Mouse (Mus musculus): ENCODE data around the gene Pitpnm2.

The Pitpnm2 gene

DNA sequence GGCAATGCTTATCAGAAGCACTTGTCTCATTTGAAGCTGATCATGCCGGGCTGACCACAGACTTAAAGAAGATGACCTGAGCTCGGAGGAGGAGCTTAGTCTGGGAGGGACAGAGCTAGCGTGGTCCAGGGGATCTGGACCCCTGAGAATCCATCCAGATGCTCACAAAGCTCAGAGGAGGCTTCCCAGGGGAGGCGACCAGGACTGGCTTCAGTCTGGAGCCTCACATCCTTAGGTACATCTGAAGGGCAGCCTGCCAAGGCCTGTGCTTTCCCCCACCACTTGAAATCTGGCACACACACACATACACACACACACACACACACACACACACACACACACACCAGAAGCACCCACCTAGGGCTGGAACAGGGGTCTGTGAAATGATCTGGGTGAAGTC is 47.5 kb downstream of the Pitpnm2 start:
- no peak for DNase-seq (ENCODE audit: low spot score in 2 of 2)

DNA sequence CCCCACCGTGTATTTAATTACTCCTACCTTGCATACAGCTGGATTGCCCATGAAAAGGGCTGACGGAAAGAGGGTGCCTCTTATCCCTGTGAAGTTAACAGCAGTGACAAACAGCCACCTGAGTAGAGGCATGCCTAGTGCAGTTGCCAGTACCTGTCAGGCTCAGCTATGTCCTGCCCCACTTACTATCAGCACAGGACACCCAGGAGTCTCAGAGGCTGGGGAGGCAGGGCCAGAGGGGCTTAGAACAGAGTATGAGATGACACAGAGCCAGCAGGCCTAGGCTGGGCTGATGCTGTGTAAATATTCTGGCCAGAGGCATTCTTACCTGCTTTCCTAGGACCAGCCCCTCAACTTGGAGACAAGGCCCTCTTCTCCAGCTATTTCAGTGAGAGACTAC is 48.0 kb downstream of the Pitpnm2 start:
- no peak for DNase-seq (ENCODE audit: low spot score in 2 of 2)

DNA sequence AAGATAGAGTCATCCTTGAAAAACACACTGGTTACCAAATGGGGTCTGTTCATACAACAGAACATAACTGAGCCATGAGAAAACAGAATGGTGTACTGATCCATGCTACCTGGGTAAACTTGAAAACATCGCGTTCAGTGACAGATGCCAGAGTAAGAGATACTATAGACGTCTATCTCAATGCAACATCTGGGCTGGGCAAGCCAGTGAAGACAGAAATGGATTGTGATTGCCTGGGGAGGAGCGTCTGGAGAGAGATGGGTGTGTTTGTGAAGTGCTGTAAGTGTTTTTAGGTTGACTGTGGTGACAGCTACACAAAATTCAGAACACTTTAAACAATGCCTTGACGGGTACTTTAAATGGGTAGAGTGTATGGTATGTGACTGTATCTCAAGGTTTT is 48.7 kb downstream of the Pitpnm2 start:
- DNase-seq (ENCODE audit: low spot score in 2 of 2), result no peak

DNA sequence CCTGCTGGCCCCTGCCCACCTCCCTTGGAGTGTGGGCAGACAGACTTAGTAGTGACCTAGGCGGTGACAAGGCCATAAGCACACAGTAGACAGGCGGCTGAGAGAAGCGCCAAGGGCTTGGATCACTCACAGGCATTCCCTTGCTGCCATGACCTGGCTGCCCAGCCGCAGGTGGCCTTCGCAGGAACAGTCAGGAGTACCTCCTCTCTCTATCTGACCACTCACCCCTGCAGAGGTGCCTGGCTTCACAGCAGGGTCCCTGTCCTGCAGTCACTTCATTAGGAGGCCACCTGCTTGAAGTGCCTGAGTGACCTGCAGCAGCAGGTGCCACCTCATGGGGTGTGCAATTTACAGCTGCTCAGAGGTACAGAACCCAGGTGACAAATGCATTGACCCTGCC is 50.4 kb downstream of the Pitpnm2 start:
- DNase-seq (ENCODE audit: low spot score in 2 of 2), result no peak

DNA sequence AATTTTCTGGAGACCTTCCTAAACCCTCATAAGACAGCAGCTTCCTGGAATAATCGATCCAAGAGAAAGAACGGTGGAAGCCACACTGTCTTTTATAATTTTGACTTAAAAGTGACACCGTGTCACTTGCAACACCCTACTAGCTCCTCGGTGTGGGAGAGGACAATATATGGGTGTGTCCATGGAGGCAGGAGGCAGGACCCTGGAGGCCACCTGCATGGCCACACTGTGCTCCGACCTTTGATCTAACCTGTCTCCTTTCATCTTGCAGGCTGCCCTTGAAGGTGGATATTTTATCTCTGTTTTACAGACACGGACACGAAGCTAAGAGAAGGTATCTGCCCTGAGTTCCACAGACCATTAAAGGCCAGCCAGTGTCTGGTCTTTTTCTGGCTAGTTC is 51.1 kb downstream of the Pitpnm2 start:
- no peak for DNase-seq (ENCODE audit: low spot score in 2 of 2)

DNA sequence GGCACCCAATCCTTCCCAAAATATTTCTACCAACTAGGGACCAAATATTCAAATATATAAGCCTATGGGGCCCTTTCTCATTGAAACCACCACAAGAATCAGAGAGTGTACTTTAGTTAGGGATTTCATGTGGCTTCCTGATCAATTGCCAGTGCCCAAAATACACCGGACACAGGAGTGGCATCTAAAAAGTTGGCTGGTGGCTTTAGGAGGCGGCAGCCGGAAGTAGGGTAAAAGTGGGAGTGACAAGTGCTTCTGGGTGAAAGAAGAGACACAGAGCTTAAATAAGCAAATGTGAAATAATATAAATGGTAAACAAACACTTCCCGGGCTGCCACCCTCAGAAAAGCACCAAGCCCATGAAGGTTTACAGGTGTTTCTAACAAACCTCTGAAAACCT is 53.5 kb downstream of the Pitpnm2 start:
- no peak for DNase-seq (ENCODE audit: low spot score in 2 of 2)

DNA sequence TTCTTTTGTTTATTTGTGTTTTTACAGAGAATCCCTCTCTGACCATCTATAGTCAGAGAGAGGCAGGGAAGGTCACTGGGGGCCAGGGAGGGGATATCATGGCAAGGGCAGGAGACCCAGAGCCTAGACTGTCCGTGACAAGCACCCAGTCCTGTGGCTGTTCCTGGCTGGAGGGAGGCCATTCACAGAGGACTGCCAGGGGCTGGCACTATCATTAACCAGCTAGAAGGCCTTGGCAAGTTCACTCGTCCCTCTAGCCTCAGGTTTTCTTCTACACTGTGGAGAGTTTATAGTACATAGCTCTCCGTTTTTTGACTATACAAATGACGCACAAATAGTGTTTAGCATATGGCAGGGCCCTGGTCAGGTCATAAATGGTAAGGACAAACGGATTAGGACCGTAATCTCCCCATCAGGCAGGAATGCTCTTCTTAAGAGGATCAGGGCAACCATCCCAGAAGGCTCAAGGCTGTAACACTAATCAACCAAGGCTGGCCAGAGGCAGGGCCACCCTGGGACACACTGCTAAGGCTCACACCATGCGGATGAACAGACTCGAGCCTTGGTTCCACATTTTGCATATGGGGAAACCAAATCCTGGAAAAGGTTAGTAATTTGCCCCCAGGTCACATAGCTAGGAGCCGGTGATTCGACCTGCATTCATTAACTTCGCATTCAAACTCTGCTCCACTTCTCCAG is 55.0 kb downstream of the Pitpnm2 start:
- no peak for DNase-seq (ENCODE audit: low spot score in 2 of 2)

DNA sequence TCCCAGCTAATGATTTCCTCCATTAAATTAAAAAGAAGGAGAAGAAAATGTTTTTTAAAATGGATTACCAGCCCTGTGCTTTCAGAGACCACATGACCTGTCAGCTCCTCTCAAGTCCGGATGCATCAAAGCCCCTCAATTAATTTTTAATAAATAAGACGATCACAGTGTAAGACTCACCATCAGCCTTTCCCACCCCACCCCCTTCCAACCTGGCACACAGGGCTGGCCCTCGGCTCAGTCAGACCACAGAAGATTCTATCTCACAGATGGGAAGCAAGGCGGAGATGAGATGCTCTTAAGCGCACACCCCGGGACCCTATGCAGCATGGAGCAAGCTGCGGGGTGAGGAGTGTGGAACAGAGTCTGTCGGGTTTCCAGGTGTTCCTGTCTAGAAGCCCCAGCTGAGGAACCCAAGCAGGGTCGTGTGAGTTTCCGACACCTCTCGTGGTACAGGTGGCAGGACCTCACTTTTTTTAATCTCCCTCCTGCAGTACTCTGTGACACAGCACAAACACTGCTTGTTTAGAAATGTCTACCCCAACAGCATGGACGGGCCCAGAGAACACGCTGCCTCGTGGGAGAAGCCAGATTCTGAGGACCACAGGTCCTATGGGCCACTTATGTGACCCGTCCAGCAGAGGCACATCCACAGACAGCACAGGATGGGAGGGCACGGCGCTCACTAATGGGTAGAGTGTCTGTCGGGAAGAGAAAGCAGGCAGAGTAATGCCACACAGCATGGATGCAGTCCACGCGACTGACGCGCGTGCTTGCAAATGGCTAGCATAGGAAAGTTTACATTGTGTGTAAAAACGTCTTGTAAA is 56.1 kb downstream of the Pitpnm2 start:
- DNase-seq (ENCODE audit: low spot score in 2 of 2), result no peak

DNA sequence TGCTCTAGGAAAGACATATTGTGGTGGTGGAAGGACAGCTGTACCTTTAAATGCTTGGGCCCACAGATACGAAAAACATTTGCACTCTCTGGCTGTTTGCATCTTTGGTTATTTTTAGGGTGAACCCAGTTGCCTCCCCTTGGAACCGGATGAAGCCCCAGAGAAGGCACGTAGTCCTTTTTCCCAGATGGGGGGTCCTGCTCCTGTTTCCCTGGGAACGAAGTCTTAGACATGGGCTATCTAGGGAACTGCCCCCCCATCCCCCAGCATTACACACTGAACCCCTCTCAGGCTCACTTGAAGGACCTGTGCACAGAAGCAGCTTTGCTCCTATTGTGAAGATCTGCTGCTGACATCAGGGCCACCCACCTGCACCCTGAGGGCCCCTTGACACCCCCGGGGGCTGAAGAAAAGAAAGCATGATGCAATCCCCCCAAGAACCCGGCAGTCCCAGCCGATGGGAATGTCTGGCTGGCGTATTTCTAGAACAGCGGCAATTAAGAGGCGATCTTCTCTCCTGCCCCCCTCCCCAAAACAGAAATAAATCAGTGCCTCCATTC is 56.8 kb downstream of the Pitpnm2 start:
- DNase-seq (ENCODE audit: low spot score in 2 of 2), result no peak

DNA sequence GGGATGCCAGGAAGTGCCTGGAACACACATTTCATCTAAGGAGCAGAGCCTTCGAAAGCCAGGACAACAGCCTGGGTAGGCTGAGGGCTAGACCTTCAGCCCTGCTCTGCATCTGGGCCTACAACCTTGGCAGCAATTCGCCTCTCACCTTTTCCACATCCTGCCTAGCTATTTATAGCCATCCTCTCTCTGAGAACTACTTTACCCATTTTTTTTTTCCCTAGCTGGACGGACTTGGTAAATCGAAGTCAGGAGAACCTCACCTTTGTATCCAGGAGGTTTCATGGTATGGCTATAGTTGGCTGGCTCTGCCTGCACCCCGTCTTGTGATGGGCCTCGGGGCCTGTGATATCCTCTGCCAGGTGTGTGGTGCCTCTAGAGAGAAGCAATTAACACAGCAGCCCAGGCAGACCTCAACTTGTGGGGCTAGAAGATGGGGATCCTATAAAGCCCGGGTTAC is 57.3 kb downstream of the Pitpnm2 start:
- no peak for DNase-seq (ENCODE audit: low spot score in 2 of 2)

DNA sequence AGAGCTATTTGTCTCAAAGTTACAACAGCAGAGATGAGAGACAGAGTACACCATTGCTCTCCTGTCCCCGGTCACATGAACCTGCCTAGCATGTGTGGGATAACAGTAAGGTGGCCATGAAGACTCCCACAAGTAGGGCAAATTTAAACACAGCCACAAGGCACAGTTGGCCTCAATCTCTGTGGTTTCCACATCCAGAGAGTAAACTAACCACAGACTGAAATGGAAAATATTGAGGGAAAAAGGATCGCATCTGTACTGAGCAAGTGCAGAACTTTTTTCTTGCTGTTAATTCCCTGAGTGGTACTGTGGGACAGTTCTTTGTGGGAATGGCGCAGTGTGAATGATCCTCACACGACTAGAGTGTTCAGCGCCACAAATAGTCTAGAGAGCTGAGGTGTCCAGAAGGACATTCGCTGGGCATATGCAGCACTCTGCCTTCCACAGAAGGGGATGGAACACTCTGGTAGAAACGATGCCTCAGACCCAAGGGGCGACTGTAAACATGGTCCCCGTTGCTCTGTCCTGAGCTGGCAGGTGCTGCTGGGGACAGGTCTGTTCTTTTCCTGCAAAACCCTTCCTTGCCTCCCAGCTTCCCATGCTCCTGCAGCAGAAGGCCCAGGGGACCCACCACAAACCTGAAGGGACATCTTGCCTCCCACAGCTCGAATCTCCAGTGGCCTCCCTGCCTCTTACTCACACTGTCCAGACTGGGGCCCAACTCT is 59.3 kb downstream of the Pitpnm2 start:
- DNase-seq (ENCODE audit: low spot score in 2 of 2), result no peak

DNA sequence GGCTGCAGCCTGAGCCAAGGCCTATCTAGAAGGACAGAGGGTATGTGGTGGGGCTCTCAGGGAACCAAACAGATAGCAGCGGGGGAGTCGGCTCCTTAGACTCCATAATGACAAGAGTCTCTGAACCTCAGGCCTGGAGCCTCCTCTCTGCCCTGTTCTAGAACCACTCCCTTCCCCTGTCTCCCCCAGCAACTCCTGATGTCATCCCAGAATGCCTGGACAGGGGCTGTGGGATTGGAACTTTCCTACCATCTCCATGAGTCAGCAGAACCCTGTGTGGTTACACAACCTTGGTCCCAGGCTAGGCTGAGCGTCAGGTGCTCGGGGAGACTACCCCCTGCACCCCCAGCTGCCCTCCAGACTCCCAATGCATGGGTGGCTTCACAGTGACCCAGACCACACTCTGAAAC is 60.0 kb downstream of the Pitpnm2 start:
- DNase-seq (ENCODE audit: low spot score in 2 of 2), result no peak

DNA sequence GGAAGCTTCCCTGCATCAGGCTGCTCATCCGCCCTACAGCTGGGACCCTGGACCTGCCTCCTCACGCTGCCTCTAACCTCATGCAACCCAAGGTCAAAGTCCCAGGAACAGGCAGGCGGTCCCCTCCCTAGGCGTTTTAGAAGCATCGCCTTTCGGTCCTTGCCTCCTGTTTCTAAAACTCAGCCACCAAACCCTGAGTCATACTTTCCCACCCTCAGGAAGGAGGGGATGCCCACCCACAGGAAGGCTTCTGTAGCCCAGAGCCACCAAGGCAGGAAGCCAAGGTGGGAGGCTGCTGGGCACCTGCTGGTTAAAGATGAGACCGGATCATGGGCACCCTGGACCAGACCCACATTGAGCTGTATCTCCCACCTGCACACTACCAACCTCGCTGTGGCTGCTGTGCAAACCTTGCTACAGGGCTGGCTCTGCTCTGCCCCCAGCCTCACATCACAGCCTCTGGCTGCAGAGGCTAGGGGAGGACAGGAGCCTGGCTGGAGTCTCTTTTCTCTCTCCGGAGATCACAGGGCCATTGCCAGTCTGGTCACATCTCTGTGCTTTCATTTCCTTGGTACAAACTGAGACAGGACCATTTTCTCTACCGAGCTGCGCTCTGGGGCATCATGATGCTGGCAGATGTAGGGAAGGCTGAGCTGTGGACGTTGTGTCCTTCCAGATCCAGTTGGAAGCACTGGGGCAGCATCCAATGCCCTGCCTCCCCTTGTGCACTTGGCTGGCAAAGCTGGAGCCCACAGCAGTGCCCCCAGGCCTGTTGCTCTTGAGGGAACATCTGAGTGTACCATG is 61.9 kb downstream of the Pitpnm2 start:
- DNase-seq (ENCODE audit: low spot score in 2 of 2), result peak; percentile 70 to 72

DNA sequence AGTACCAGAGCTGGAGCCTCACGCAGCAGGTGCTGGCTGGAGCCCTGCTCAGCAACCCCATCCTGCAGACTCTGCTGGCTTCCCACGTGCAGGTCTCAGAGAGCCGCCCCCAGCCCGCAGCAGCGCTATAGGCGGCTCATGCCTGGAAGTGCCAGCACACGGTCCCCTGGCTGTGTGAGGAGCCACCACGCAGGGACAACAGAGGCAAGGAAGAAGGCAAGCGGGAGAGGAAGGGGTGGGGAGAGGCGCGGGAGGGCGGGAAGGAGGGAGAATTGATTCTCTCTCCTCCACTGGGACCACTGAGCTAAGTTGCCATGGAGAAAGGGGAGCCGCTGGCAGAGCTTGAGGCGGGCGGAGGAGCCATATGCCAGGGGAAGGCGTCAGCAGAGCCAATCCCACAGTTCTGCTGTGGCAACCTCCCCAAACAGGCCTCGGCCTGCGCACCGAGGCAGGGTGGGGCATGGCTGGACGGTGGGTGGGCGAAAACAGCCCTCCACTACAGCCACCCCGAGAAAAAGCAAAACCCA is 62.5 kb downstream of the Pitpnm2 start:
- DNase-seq (ENCODE audit: low spot score in 2 of 2), result peak; percentile 78 to 84

DNA sequence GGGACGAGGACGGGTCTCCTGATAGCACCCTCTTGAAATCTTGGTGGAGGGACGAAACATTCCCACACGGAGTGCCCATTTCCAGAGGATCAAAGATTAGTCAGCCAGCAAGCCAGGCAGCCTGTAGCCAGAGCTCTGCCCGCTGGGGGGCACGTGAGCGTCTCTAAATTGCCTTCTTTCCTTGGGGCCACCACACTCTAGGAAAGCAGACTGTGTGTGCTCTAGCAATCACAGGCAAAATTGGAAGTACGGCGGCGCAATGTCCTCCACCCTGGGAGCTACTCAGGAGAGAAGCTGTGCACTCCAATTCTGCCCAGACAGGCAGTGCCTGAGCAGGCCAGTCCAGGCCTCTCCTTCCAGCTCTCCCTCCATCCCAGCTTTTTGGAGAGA is 63.1 kb downstream of the Pitpnm2 start:
- DNase-seq (ENCODE audit: low spot score in 2 of 2), result peak; percentile 52 to 63

DNA sequence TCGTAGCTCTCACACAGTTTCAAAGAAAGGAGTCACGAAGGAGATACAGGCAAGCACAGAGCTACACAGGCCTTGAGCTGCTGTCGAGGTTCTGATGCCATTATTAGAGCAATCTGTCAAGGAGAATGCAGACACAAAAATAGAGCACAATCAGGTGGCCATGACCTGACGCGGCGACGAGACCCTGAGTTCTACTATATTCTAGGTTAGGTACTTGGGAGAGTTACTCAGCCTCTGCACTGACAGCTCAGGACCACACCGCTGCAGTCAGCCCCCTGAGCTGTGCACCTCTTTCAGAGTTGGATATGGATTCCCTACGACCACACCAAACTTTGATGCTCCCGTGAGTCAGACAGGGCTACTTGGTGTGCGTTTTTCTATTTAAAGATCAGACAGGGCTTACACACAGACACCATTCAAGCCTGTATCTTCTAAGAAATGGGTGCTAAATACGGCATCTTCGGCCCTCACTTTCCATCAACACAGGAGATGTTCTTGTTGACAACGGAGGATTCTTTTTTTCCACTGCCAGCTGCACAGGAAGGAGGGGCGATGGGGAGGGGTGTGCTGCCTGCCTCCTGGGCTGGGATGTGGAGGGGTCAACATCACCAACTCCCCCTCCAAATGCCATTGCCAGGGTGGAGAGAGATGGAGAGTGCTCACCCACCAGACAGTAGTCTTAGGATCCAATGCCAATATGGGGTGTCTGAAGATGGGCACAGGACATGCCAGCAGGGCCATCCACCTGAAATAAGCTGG is 63.7 kb downstream of the Pitpnm2 start:
- no peak for DNase-seq (ENCODE audit: low spot score in 2 of 2)

DNA sequence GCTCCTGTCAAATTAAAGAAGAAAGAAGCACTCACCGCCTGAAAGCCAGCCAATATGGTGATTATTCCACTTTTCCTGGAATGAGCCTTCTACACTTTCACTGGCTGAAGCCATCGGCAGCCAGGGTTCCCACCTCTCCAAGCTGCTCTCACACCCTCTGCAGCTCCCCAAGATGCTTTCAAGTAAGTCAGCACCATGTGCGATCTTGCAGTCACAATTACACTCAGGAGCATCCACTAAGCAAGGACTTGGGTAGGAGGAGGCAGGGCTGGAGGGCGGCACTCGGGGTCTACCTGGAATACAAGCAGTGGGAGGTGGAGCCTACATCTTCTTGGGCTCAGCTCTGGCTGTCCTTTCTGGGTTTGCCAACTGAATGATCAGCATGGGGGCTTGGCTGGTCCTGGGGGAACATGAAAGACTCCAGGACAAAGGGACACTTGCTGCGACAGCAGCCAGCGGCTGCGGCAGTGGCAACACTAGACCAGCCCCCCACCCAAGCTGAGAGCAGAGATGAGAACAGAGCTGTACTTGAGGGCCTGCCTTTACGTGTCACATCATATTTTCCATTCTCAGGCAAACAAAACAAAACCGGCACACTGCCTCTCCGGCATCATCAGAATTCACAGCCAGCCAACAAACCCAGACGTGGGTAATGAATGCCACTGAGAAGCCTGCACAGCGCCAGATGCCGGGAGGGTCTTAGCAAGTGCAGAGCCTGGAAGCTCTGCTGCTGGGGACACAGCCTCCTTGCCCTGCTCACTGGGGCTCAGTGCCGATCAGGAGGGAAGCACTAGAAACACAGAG is 64.5 kb downstream of the Pitpnm2 start:
- peak; percentile 32 to 43 for DNase-seq (ENCODE audit: low spot score in 2 of 2)

DNA sequence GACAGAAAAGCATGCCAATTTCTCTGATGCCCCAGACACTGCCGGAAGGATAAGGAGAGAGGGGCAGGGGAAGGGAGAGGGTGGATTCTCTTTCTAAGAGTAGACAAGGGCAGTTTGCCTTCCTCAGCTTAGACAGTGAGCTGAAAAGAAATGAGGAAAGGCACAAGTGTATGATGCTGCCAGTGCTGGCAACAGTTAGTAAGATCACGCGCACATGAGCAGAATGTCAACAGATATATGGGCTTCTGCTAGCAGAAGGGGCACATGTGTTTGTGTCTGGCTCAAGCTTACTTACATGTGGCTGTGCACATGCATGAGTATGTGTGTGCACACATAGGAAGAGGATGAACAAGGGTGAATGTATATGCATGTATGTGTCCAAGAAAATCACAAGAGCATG is 65.4 kb downstream of the Pitpnm2 start:
- DNase-seq (ENCODE audit: low spot score in 2 of 2), result no peak

DNA sequence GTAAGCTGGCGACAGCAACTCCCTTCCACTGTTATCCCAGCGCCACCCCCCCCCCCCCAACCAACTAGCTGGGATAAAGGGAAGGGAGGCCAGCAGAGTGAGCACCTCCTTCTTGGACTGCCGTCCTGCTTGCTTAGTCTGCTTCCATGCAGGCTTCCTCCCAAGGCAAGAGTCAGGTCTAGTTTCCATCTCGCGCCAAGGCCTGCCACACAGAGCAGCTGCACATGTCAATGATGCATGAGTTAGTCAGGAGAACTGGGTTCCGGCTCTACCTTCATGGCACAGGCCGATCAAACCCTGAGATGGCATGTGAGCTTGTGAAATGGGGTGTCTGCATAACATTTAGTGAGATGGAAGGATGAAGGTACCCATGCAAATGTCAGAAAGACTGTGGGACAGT is 66.9 kb downstream of the Pitpnm2 start:
- DNase-seq (ENCODE audit: low spot score in 2 of 2), result no peak

DNA sequence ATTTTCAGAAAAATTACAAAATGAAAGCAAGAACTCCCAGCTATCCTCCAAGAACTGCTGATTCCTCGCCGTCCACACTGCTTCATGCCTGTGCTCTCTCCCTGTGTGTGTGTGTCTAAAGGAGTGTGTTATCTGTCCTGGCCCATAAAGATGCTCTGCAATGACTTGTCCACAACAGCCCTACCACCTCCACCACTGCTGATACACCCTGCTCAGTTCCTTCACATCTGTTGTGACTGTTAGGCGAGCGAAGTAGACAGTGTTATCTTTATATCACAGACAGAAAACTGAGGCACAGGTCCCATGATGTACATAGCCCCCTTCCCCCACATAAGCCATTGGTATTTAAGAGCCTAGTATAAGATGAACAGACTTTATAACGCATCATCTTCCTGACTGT is 67.5 kb downstream of the Pitpnm2 start:
- DNase-seq (ENCODE audit: low spot score in 2 of 2), result no peak
